29 mouse cellular contexts compared by ENCODE assay signal in the genomic region with DNA sequence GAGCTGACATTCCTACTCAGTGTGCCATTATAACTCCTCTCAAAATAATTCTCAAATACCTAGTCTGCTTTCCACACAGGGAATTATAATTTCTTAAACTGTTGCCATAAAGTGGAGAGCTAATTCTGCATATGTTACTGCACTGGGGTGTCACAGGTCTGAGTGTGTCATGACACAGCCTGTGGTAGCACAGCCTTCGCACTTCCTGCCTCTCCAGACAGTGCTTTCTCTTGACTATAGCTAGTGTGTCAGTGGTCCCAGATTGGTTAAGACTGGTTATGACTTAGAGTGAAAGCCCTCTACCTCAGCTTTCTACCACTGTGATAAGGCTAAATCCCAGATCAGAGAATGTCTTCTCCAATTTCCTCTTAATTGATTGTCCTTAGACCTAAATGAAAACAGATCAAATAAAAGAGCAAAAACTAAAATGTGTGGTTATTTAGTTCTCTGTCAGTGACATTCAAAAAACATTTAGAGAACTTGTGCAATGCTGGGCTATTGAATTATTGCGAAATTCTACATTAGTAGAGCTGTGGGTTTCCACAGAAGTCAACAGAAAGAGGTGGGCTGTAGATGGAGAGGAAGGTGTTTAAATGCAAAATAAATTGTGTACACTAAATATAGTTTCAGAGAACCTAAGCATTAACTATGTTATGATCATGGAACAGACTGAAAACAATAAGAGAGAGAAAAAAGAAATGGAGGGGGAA.
A peak's percentile ranks its signal among the peaks of the same experiment; 100 is the strongest.
DNase-seq lines count a peak whose midpoint lies in the region; ATAC-seq and TF ChIP-seq lines count a peak whose summit lies in the region.
"Had no signal": no experiment of that assay in that cellular context is flagged by ENCODE, and none has a peak within 500 bp of the region (broad histone marks: within the 10 kb centered on the region; RNA-seq: fewer than 3 reads in every experiment).

No protein-coding gene starts in this region.

- TF ChIP-seq EP300 in liver, postnatal 0 days (IDR thresholded peaks at IDR 0.05; ENCODE audit: low read depth) = no peak
- no peak for TF ChIP-seq EP300 in stomach, postnatal 0 days (optimal IDR thresholded peaks at IDR 0.05)

- no peak for ATAC-seq in liver, postnatal 0 days
- ATAC-seq in granulocyte monocyte progenitor cell, adult 5-6 weeks (replicated peaks; ENCODE audit: poor library complexity, severe bottlenecking) = peak; percentile 92
- ATAC-seq in megakaryocyte progenitor cell, adult 5-6 weeks (replicated peaks; ENCODE audit: poor library complexity) = peak; percentile 92
- ATAC-seq in stomach, postnatal 0 days (ENCODE audit: low FRiP score, low TSS enrichment) = no peak
- ATAC-seq: activated CD4-positive, CD25-positive, alpha-beta regulatory T cell, adult 4 months; forebrain, embryonic 15.5 days had no signal

- TF ChIP-seq CTCF in liver, adult 2 months (IDR thresholded peaks at IDR 0.05; ENCODE audit: low read depth, low read length) = no peak
- no peak for TF ChIP-seq CTCF in liver, postnatal 0 days (IDR thresholded peaks at IDR 0.05; ENCODE audit: low read depth)
- no peak for TF ChIP-seq CTCF in C2C12 (IDR thresholded peaks at IDR 0.05; ENCODE audit: control insufficient read depth, insufficient read depth, insufficient read length)
- no peak for TF ChIP-seq CTCF in stomach, postnatal 0 days (IDR thresholded peaks at IDR 0.05; ENCODE audit: low read depth)

- H3K27me3 ChIP-seq in liver, adult 2 months (ENCODE audit: control insufficient read depth, insufficient read depth, low read length) = no peaks in the 10 kb centered on the region
- H3K27me3 ChIP-seq in liver, postnatal 0 days (ENCODE audit: insufficient read depth, low read length) = no peaks in the 10 kb centered on the region
- H3K27me3 ChIP-seq in C2C12 (ENCODE audit: control insufficient read depth, insufficient read depth, insufficient read length) = no peaks in the 10 kb centered on the region
- H3K27me3 ChIP-seq in stomach, postnatal 0 days (ENCODE audit: control insufficient read depth, insufficient read depth, low read length) = no peaks in the 10 kb centered on the region
- H3K27me3 ChIP-seq: embryonic facial prominence, embryonic 12.5 days; embryonic facial prominence, embryonic 15.5 days; forebrain, embryonic 12.5 days; forebrain, embryonic 15.5 days; heart, embryonic 12.5 days; heart, embryonic 15.5 days; hindbrain, embryonic 12.5 days; hindbrain, embryonic 15.5 days had no signal

- H3ac ChIP-seq in C2C12 (ENCODE audit: control insufficient read depth, insufficient read length, low read depth) = no peak overlapping the region

- TF ChIP-seq POLR2A in liver, adult 2 months (IDR thresholded peaks at IDR 0.05; ENCODE audit: extremely low read depth, insufficient read depth, low read length) = no peak

- no peak overlapping the region for H3K9ac ChIP-seq in liver, adult 2 months (ENCODE audit: low read depth, low read length)
- H3K9ac ChIP-seq in liver, postnatal 0 days (replicated peaks) = no peak overlapping the region
- H3K9ac ChIP-seq in stomach, postnatal 0 days (ENCODE audit: low read length) = no peak overlapping the region
- H3K9ac ChIP-seq: embryonic facial prominence, embryonic 12.5 days; embryonic facial prominence, embryonic 15.5 days; forebrain, embryonic 12.5 days; forebrain, embryonic 15.5 days; heart, embryonic 12.5 days; heart, embryonic 15.5 days; hindbrain, embryonic 12.5 days; hindbrain, embryonic 15.5 days had no signal

- no peaks in the 10 kb centered on the region for H3K9me3 ChIP-seq in liver, postnatal 0 days (ENCODE audit: low read length)
- H3K9me3 ChIP-seq in stomach, postnatal 0 days (ENCODE audit: control insufficient read depth, low read length) = no peaks in the 10 kb centered on the region
- H3K9me3 ChIP-seq: embryonic facial prominence, embryonic 12.5 days; embryonic facial prominence, embryonic 15.5 days; forebrain, embryonic 12.5 days; forebrain, embryonic 15.5 days; heart, embryonic 12.5 days; heart, embryonic 15.5 days; hindbrain, embryonic 12.5 days; hindbrain, embryonic 15.5 days had no signal

- WGBS in liver, adult 2 months = 54% methylated on average over 2 of the region's 2 CpGs
- WGBS in liver, postnatal 0 days (ENCODE audit: insufficient replicate concordance) = 52% methylated on average over 2 of the region's 2 CpGs
- WGBS in stomach, postnatal 0 days = 78% methylated on average over 2 of the region's 2 CpGs

- H3K79me3 ChIP-seq in C2C12 (ENCODE audit: low read depth) = no peaks in the 10 kb centered on the region

- peaks cover 3% of the 10 kb centered on the region; the same call in 1 of the 2 replicates for H3K4me1 ChIP-seq in liver, adult 2 months (ENCODE audit: control insufficient read depth, insufficient read depth, low read length)
- H3K4me1 ChIP-seq in liver, postnatal 0 days (ENCODE audit: insufficient read depth) = no peaks in the 10 kb centered on the region
- H3K4me1 ChIP-seq in stomach, postnatal 0 days (replicated peaks; ENCODE audit: control insufficient read depth, insufficient read depth) = no peaks in the 10 kb centered on the region
- H3K4me1 ChIP-seq: embryonic facial prominence, embryonic 12.5 days; embryonic facial prominence, embryonic 15.5 days; forebrain, embryonic 12.5 days; forebrain, embryonic 15.5 days; heart, embryonic 12.5 days; heart, embryonic 15.5 days; hindbrain, embryonic 12.5 days; hindbrain, embryonic 15.5 days had no signal

- H3K79me2 ChIP-seq in liver, adult 2 months (ENCODE audit: control insufficient read depth, insufficient read depth, low read length) = no peaks in the 10 kb centered on the region
- no peaks in the 10 kb centered on the region for H3K79me2 ChIP-seq in C2C12 (ENCODE audit: control insufficient read depth, insufficient read depth)

- H3K4me2 ChIP-seq in liver, postnatal 0 days (ENCODE audit: low read depth, low read length) = no peak overlapping the region
- H3K4me2 ChIP-seq in stomach, postnatal 0 days (replicated peaks; ENCODE audit: low read depth) = no peak overlapping the region
- H3K4me2 ChIP-seq: embryonic facial prominence, embryonic 12.5 days; embryonic facial prominence, embryonic 15.5 days; forebrain, embryonic 12.5 days; forebrain, embryonic 15.5 days; heart, embryonic 12.5 days; heart, embryonic 15.5 days; hindbrain, embryonic 12.5 days; hindbrain, embryonic 15.5 days had no signal

- peak; percentile 49 for DNase-seq in liver, adult 2 months (ENCODE audit: extremely low read depth, low read depth, low spot score)
- DNase-seq in liver, postnatal 0 days = no peak
- no peak for DNase-seq in kidney, postnatal 36 days
- DNase-seq in thymus, postnatal 36 days = no peak
- DNase-seq in stomach, postnatal 0 days (ENCODE audit: low spot score) = no peak
- DNase-seq: adrenal gland, adult 8-10 months; adrenal gland, postnatal 25 days; cerebellum, adult 11-12 months; cerebellum, adult 8-10 months; cerebellum, postnatal 10 days; cerebellum, postnatal 36 days; gastrocnemius, adult 2 months; gastrocnemius, postnatal 14 days; heart, adult 18-20 months; heart, postnatal 10 days; heart, postnatal 4 days had no signal

- H3K4me3 ChIP-seq in liver, adult 2 months (ENCODE audit: insufficient read depth, low read depth, low read length) = no peak overlapping the region
- H3K4me3 ChIP-seq in liver, postnatal 0 days (ENCODE audit: low read depth, low read length) = no peak overlapping the region
- no peak overlapping the region for H3K4me3 ChIP-seq in C2C12 (ENCODE audit: insufficient read depth, poor library complexity, severe bottlenecking)
- no peak overlapping the region for H3K4me3 ChIP-seq in stomach, postnatal 0 days (ENCODE audit: low read depth, low read length)
- H3K4me3 ChIP-seq: embryonic facial prominence, embryonic 12.5 days; embryonic facial prominence, embryonic 15.5 days; erythroblast, embryonic 14.5 days; forebrain, embryonic 12.5 days; forebrain, embryonic 15.5 days; gastrocnemius, adult 2 months; heart, embryonic 12.5 days; heart, embryonic 15.5 days; hindbrain, embryonic 12.5 days; hindbrain, embryonic 15.5 days had no signal

- H3K27ac ChIP-seq in liver, adult 2 months (replicated peaks; ENCODE audit: insufficient read depth, low read depth, low read length) = no peak overlapping the region
- no peak overlapping the region for H3K27ac ChIP-seq in liver, postnatal 0 days (ENCODE audit: low read depth)
- no peak overlapping the region for H3K27ac ChIP-seq in stomach, postnatal 0 days (replicated peaks)
- H3K27ac ChIP-seq: embryonic facial prominence, embryonic 12.5 days; embryonic facial prominence, embryonic 15.5 days; forebrain, embryonic 12.5 days; forebrain, embryonic 15.5 days; gastrocnemius, adult 2 months; heart, embryonic 15.5 days; hindbrain, embryonic 12.5 days; hindbrain, embryonic 15.5 days had no signal

- H3K36me3 ChIP-seq in liver, adult 2 months (ENCODE audit: control insufficient read depth, insufficient read depth, low read length) = no peaks in the 10 kb centered on the region
- H3K36me3 ChIP-seq in liver, postnatal 0 days (replicated peaks; ENCODE audit: insufficient read depth, low read length) = no peaks in the 10 kb centered on the region
- H3K36me3 ChIP-seq in C2C12 (ENCODE audit: control insufficient read depth, insufficient read depth) = no peaks in the 10 kb centered on the region
- no peaks in the 10 kb centered on the region for H3K36me3 ChIP-seq in stomach, postnatal 0 days (ENCODE audit: control insufficient read depth, insufficient read depth, low read length)
- H3K36me3 ChIP-seq: embryonic facial prominence, embryonic 12.5 days; embryonic facial prominence, embryonic 15.5 days; forebrain, embryonic 12.5 days; forebrain, embryonic 15.5 days; heart, embryonic 12.5 days; heart, embryonic 15.5 days; hindbrain, embryonic 12.5 days; hindbrain, embryonic 15.5 days had no signal

TF ChIP-seq in C2C12, 6 proteins besides CTCF, POLR2A, EP300 and RAD21:
- TF ChIP-seq MAX (IDR thresholded peaks at IDR 0.05) = no peak
- no peak for TF ChIP-seq USF1 (IDR thresholded peaks at IDR 0.05; ENCODE audit: low read depth)
- no peak for TF ChIP-seq MYOD1 (IDR thresholded peaks at IDR 0.05; ENCODE audit: control insufficient read depth, insufficient read length, low read depth)
- no peak for TF ChIP-seq FOSL1 (IDR thresholded peaks at IDR 0.05; ENCODE audit: insufficient read depth, low read length, poor library complexity, severe bottlenecking)
- peak; percentile 41 for TF ChIP-seq CEBPB (IDR thresholded peaks at IDR 0.05; ENCODE audit: low read depth)
- no peak for TF ChIP-seq MYOG (IDR thresholded peaks at IDR 0.05; ENCODE audit: control insufficient read depth, extremely low read depth, insufficient read length)

Comparison
In these comparisons a context has a peak if more than half of its experiments do, and no peak if none do; other contexts are left out.
1. ATAC-seq: peak in granulocyte monocyte progenitor cell, adult 5-6 weeks (single experiment) and megakaryocyte progenitor cell, adult 5-6 weeks (single experiment); none in liver, postnatal 0 days (single experiment) and stomach, postnatal 0 days (single experiment).